Comparison of ENCODE assay signal across 25 mouse cellular contexts in genomic region chr7:84121778-84122177, GRCm38 (mm10). TPM values are rescaled to one million over a fixed set of nuclear protein-coding genes. Genes with fewer than 3 reads are reported as not detected.
DNase-seq lines count a peak whose midpoint lies in the region; ATAC-seq and TF ChIP-seq lines count a peak whose summit lies in the region.
"Had no signal": no experiment of that assay in that cellular context is flagged by ENCODE, and none has a peak within 500 bp of the region (broad histone marks: within the 10 kb centered on the region; RNA-seq: fewer than 3 reads in every experiment).

No protein-coding gene starts in this region.

- no peaks in the 10 kb centered on the region for H3K36me3 ChIP-seq in heart, embryonic 15.5 days
- H3K36me3 ChIP-seq in G1E (replicated peaks), result peaks cover 56% of the 10 kb centered on the region
- H3K36me3 ChIP-seq: embryonic facial prominence, embryonic 15.5 days; hindbrain, embryonic 13.5 days had no signal

- 38% methylated on average over 3 of the region's 3 CpGs for WGBS in heart, embryonic 15.5 days

- no peak overlapping the region for H3K9ac ChIP-seq in heart, embryonic 15.5 days
- H3K9ac ChIP-seq: embryonic facial prominence, embryonic 15.5 days; hindbrain, embryonic 13.5 days had no signal

- H3K4me1 ChIP-seq in heart, embryonic 15.5 days (replicated peaks), result peaks cover 84% of the 10 kb centered on the region
- H3K4me1 ChIP-seq in G1E (ENCODE audit: insufficient read depth, low read depth, low read length), result peaks cover 48% of the 10 kb centered on the region

- no peak for ATAC-seq in heart, embryonic 15.5 days (replicated peaks; ENCODE audit: insufficient number of reproducible peaks, insufficient read depth, low FRiP score, low read depth)
- peak; percentile 61 for ATAC-seq in G1E (ENCODE audit: extremely low read depth, insufficient number of reproducible peaks, low FRiP score, poor library complexity, severe bottlenecking)
- 0 out of 2 replicates have a peak, but pooled peaks have one; percentile 32 for ATAC-seq in megakaryocyte-erythroid progenitor cell, adult 5-6 weeks (replicated peaks; ENCODE audit: low FRiP score, low TSS enrichment, poor library complexity, severe bottlenecking)
- ATAC-seq: CD4-positive, CD25-positive, alpha-beta regulatory T cell, adult 4 months had no signal

- DNase-seq in heart, postnatal 14 days, result no peak
- DNase-seq in 416B (ENCODE audit: low read depth) (peak; percentile 49), G1E (ENCODE audit: low spot score) (no peak)
- no peak for DNase-seq in c-Kit-positive CD71-positive TER-119-positive erythroid progenitor cells, embryonic 14.5 days (ENCODE audit: low spot score)
- no peak for DNase-seq in urinary bladder, postnatal 25 days (ENCODE audit: low spot score)
- DNase-seq: adrenal gland, adult 2 months; adrenal gland, postnatal 25 days; B cell, adult 2 months; cerebellum, adult 2 months; cerebellum, postnatal 10 days; embryo, embryonic 11 days; gastrocnemius, adult 2 months; gastrocnemius, postnatal 25 days; heart, postnatal 10 days; kidney, adult 11 months; kidney, adult 9 months had no signal

- no peaks in the 10 kb centered on the region for H3K27me3 ChIP-seq in heart, embryonic 15.5 days
- H3K27me3 ChIP-seq in G1E (ENCODE audit: insufficient read depth, low read length), result no peaks in the 10 kb centered on the region
- H3K27me3 ChIP-seq: embryonic facial prominence, embryonic 15.5 days; hindbrain, embryonic 13.5 days had no signal

- TF ChIP-seq CTCF in G1E (IDR thresholded peaks at IDR 0.05; ENCODE audit: low read depth, low read length), result no peak

- H3K9me3 ChIP-seq in heart, embryonic 15.5 days (replicated peaks), result no peaks in the 10 kb centered on the region
- no peaks in the 10 kb centered on the region for H3K9me3 ChIP-seq in G1E (replicated peaks)
- H3K9me3 ChIP-seq: embryonic facial prominence, embryonic 15.5 days; hindbrain, embryonic 13.5 days had no signal

- H3K27ac ChIP-seq in heart, embryonic 15.5 days, result peak overlapping the region; percentile 5; the same call in 1 of the 2 replicates
- H3K27ac ChIP-seq: embryonic facial prominence, embryonic 15.5 days; gastrocnemius, adult 2 months; hindbrain, embryonic 13.5 days had no signal

- no peak overlapping the region for H3K4me3 ChIP-seq in heart, embryonic 15.5 days
- no peak overlapping the region for H3K4me3 ChIP-seq in G1E (ENCODE audit: low read depth, low read length)
- H3K4me3 ChIP-seq: embryonic facial prominence, embryonic 15.5 days; erythroblast, embryonic 14.5 days; gastrocnemius, adult 2 months; hindbrain, embryonic 13.5 days had no signal

- no peak overlapping the region for H3K4me2 ChIP-seq in heart, embryonic 15.5 days
- H3K4me2 ChIP-seq: embryonic facial prominence, embryonic 15.5 days; heart, embryonic 11.5 days; hindbrain, embryonic 13.5 days had no signal

- intact Hi-C loops in heart, postnatal 14 days (cut with DNase I), result no loop called here

RNA-seq across cellular contexts. Expression of gene Abhd17c, which starts 29.9 kb away (rescaled TPM):
- 58.4 and 58.7 TPM in 2 replicates for polyA plus RNA-seq in heart, embryonic 15.5 days (2015; fragmentation: Nextera tagmentation; extraction: Ambion mirVana)
- 10 to 100 TPM; 30.3 to 31.4 TPM for total RNA-seq in heart, postnatal 14 days (2021)
- total RNA-seq in G1E (2014; fragmentation: Nextera tagmentation) (22.8 and 30.6 TPM in 2 replicates), G1E (2017) (12.7 and 13.5 TPM in 2 replicates)
- polyA plus RNA-seq in G1E (2012), result 26.3 and 28.1 TPM in 2 replicates
- 19.1 and 28.2 TPM in 2 replicates for total RNA-seq in megakaryocyte-erythroid progenitor cell, adult 5-6 weeks (2014; fragmentation: Nextera tagmentation)
- total RNA-seq in megakaryocyte-erythroid progenitor cell, adult 5-6 weeks (2017), result 10.2 and 10.7 TPM in 2 replicates

RNA-seq across cellular contexts. Expression of gene Cemip, which starts 35.5 kb away (rescaled TPM):
- polyA plus RNA-seq in heart, embryonic 15.5 days (2015; fragmentation: Nextera tagmentation; extraction: Ambion mirVana), result 0.60 TPM in 2 replicates
- under 1 TPM; 0.41 to 0.68 TPM for total RNA-seq in heart, postnatal 14 days (2021)
- total RNA-seq in G1E (2014; fragmentation: Nextera tagmentation), result not detected in 2 replicates
- total RNA-seq in G1E (2017), result 0.17 and 0.22 TPM in 2 replicates
- polyA plus RNA-seq in G1E (2012), result not detected in 2 replicates
- total RNA-seq in megakaryocyte-erythroid progenitor cell, adult 5-6 weeks (2014; fragmentation: Nextera tagmentation), result not detected in 2 replicates
- 1.2 TPM in 1 of 2 replicates, not detected in the other for total RNA-seq in megakaryocyte-erythroid progenitor cell, adult 5-6 weeks (2017)
- total RNA-seq: common myeloid progenitor, adult 5-6 weeks; gastrocnemius, adult 2 months; gastrocnemius, postnatal 25 days; hematopoietic stem cell, adult 5-6 weeks had no signal
